Mouse (Mus musculus) neutrophil, adult 5-6 weeks (primary cell): ENCODE measurements at regions not wholly inside any gene's neighbourhood (a gene's known extent, or its start where the extent isn't known, plus 50 kb on each side); places are given as distances from the start of the nearest gene placed in this dataset.

ENCODE experiments used
- ATAC-seq: fragments of 151-379, 151-347 bp; 2 replicates; pipeline ENCODE4 v1.8.0; 2017; ENCODE audit warnings: mild to moderate bottlenecking, moderate TSS enrichment; ENCODE audit not compliant: insufficient number of reproducible peaks, poor library complexity, low FRiP score, severe bottlenecking; ENCODE audit errors: extremely low read depth

GRCm38 (mm10) chr15:67263723-67264122, 763.0 kb upstream of the Lrrc6 start:
- no peak for ATAC-seq

GRCm38 (mm10) chr15:67263313-67263712, 762.6 kb upstream of the Lrrc6 start:
- no peak for ATAC-seq

GRCm38 (mm10) chr15:67262269-67262668, 761.6 kb upstream of the Lrrc6 start:
- ATAC-seq = no peak

- ATAC-seq = no peak
These were observed 760.0 kb upstream of the Lrrc6 start for GRCm38 (mm10) chr15:67260666-67261065.

GRCm38 (mm10) chr15:67249147-67249546, 748.4 kb upstream of the Lrrc6 start:
- ATAC-seq = no peak

- no peak for ATAC-seq
These were observed 747.8 kb upstream of the Lrrc6 start for GRCm38 (mm10) chr15:67248471-67248870.

GRCm38 (mm10) chr15:67245658-67246268, 745.1 kb upstream of the Lrrc6 start:
- no peak for ATAC-seq

- no peak for ATAC-seq
These were observed 744.4 kb upstream of the Lrrc6 start for GRCm38 (mm10) chr15:67244908-67245657.

- ATAC-seq = no peak
These were observed 734.5 kb upstream of the Lrrc6 start for GRCm38 (mm10) chr15:67235107-67235785.

- no peak for ATAC-seq
These were observed 728.6 kb upstream of the Lrrc6 start for GRCm38 (mm10) chr15:67229359-67229758.

GRCm38 (mm10) chr15:67228633-67229032, 727.9 kb upstream of the Lrrc6 start:
- no peak for ATAC-seq

- ATAC-seq = no peak
These were observed 726.9 kb upstream of the Lrrc6 start for GRCm38 (mm10) chr15:67227456-67228164.

- ATAC-seq = no peak
These were observed 726.2 kb upstream of the Lrrc6 start for GRCm38 (mm10) chr15:67226900-67227299.
